Mouse (Mus musculus): Measurements from ENCODE around the gene Stab1.

Stab1 gene

DNA sequence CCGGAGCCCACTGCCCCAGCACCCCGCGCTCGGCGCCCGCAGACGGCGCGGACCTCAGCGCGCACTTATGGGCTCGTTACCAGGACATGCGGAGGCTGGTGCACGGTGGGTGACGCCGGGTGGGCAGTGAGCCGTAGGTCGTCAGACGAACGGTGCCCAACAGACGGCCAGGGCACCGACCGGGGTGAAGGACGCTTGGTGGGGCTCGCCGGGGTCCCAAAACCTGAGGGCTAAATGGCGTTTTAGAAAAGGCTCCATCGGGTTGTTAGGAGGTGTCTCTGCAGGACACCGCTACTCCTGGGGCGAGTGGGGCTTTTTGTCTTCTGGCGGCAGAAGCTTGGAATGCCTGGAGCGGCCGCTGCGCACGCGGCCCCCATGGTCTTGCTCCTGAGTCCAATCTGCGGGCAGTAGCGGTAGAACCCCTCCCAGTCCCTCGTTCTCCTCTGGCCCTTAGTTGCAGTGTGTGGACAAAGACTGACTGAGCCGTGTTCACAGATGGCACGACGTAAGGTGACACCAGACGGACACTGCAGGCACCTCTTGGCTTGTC lies 37.1 kb downstream of the Stab1 start:
- no peak for DNase-seq (ENCODE audit: low read depth, low spot score)

DNA sequence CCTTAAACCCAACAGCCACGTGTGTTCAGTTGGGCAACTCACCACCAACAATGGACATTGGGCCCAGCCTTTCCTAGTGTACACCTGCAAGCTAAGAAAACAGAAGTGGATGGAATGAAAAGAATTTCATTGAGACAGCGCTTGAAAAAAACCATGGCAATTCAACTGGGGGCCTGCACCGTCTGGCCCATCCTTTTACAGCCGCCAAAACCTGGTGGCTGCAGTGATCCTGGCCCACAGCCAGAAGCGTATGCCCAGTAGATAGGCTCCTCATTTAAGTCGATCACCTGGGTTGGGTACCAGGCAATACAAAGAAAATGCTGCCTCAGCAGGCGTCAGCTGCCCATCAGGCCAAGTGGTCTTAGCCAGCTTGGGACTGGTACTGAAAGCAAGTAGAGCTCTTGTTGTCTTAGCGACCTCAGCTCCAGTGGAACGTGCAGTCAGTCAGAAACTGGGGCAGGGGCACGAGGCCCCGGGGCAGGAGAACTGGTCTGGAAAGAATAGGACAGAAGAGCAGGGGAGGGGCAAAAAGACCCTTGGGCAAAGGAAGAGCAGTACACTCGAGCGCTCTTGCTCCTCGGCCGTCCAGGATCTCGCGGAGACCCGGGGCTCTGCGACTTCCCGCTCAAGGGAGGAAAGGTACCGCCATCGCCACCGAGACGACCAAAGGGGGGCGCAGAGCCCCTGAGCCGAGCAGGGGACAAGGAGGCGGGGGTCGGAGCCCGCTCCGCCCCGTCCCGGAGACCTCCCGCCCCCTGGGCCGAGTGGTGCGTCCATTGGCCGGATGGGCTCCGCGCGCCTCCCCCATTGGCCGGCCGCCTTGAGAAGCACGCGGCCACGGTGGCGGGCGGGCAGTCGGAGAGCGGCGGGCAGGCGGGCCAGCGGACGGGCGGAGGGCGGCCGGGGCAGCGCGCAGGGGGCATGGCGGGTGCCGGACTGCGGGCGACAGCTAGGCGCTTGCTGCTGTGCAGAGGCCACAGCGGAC lies 37.9 kb downstream of the Stab1 start, which contains the start of gene Nt5dc2:
Gene Nt5dc2 (plus strand): TSS at position 818 of the 985 bp plus-strand sequence.
- DNase-seq (ENCODE audit: low read depth, low spot score): no peak

DNA sequence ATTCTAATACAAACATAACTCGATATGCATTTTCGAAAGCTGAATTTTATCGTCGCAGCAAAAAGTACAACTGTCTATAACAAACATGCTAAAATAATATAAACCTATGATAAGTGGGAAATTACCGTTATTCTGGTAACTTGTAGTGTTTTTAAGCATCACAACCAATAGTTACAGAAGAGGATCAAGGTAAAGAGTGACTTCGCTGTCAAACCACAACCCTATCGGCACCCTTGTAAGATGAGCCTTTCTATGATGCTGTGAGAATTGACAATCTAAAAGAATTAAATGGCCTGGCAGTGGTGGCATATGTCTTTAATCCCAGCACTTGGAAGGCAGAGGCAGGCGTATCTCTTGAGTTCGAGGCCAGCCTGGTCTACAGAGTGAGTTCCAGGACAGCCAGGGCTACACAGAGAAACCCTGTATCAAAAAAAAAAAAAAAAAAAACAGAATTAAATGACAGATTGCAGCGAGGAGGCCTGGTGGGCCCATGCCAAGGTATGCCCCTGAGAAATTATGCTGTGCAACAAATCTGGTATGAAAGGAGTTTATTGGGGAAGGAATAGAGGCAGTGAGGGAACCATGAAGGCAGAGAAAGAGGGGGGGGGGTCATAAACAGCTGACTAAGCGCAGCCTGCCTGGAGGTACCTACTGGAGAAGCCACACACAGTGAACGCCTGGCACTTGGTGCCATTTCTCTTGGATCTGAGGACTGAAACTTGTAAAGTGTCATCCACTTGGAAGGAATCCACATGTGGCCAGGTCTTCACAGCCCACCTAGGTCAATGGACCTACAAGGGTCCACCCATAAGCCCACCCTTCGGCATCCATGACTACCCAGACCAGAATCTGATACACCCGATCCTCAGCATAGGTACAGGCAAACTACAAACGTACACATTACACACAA lies 38.9 kb downstream of the Stab1 start:
- no peak for DNase-seq (ENCODE audit: low read depth, low spot score)

DNA sequence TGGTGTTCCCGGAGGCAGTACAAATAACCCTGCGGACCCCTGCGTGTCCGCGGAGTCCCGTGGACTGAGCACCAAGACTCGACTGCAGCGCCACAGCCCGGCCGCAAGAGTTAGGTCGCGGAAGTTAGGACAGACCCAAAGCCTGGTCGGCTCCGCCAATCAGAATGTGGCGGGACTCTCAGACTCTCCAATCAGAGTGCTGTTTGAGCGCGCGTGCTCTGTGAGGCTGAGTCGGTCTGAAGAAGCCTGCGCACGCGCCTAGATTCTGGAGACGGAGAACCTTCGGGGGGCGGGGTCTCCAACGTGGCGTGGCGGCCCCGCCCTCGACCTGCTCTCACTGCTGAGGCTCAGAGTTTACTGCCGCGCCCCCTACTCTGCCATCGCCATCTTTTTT lies 39.6 kb downstream of the Stab1 start, which contains the start of gene Smim4:
Gene Smim4 (minus strand): TSS at position 131 of the 394 bp plus-strand sequence.
- peak; percentile 84 for DNase-seq (ENCODE audit: low read depth, low spot score)

DNA sequence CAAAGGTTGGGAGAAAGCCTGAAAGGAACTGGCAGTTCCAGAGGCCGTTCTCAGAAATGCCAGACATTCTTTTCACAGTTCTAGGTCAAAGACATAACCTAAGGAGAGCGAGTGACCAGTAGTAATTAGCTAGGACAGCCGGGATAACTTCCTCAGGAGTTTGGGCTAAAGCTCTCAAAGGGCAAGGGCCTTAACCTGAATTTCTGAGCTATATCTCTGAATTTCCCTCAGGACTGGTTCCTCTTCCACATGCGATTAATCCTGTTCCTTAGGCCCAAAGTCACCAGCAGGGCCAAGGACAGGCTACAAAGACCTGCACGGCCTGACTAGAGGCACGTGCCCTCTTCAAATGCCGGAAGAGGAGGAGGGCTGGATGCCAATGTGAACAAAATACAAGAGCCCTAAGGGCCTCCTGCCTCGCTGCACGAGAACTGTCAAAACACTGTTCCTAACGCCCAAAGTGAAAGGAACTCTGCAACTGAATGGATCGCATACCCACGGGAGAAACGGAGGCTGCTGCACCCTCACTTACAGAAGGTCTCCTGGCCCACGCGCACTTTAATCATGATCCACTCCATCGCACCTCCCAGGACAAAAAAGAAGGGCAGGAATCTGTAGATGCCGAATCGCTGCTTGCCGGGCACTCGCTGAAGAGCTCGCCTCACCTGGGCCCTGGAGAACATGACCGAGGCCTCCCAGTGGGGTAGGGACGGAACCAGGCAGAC lies 40.2 kb downstream of the Stab1 start:
- DNase-seq (ENCODE audit: low read depth, low spot score): no peak

DNA sequence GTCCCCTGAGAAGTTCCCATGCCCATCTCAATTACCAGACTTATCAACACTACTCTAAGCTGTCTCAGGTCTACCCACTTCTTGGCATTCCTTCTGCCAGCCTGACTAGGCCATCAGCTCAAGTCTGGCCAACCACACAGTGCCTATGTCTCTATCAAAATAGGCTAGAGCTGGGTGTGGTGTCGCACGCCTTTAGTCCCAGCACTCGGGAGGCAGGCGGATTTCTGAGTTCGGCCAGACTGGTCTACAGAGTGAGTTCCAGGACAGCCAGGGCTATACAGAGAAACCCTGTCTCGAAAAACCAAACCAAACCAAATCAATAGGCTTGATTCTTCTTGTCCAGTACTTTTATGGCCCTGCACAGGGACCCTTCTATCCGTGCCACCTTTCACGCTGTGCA lies 41.6 kb downstream of the Stab1 start:
- no peak for DNase-seq (ENCODE audit: low read depth, low spot score)

DNA sequence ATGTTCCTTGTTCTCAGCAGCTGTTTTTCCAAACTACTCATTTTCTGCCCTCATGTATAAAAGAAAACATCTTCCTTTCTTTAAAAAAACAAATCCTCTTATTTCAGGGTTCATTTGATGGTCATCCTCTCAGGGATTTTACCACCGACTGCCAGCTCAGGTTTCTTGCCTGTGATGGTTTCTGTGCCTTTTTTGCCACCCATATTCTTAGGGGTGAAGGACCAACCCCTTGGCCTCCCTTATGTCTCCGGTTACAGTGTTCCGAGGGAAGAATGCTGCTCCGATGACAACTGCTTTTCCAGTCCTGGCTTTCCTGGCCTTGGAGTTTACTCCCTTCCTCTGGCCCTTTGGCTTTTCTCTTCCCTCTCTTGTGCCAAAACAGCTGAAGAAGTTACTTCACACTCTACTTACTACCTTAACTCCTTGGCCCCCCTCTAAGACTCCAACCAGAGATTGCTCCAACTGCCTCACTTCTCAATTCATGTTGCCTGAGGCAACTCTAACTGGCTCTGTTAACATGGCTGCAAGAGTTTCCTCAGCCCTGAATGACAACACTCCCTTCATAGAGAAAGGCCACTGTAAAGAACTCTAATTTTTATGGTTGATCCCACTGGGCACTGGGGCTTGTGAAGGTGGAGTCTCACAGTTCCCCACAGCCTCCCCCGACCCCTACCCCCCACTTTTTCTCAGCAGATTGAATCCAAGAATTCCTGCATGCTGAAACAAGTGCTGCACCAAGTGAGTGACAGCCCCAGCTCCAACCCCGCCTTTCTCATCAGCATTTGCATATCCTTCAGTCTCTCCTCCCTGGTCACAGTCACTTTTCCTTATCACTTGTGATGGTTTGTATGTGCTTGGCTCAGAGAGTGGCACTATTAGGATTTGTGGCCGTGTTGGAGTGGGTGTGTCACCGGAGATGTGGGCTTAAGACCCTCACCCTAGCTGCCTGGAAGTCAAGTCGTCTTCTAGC lies 43.0 kb downstream of the Stab1 start:
- no peak for DNase-seq (ENCODE audit: low read depth, low spot score)

DNA sequence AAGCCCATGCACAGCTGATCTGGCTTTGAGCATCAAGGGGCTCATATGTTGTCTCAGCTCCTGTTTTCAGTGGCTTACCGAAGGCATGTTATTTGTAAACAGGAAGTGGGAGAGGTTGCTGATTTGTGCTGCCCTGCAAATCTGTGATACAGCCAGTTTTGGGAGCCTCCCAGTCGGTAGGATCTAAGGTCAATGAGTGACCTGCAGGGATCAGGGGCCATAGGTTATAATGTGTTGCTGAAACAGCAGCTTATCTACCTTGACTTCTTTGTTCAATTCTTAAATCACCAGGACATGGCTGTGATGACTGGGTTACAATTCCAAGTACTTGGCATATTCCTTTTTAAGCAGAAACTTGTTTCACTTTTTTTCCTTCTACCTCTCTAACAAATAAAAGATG lies 52.9 kb downstream of the Stab1 start:
- no peak for DNase-seq (ENCODE audit: low read depth, low spot score)

DNA sequence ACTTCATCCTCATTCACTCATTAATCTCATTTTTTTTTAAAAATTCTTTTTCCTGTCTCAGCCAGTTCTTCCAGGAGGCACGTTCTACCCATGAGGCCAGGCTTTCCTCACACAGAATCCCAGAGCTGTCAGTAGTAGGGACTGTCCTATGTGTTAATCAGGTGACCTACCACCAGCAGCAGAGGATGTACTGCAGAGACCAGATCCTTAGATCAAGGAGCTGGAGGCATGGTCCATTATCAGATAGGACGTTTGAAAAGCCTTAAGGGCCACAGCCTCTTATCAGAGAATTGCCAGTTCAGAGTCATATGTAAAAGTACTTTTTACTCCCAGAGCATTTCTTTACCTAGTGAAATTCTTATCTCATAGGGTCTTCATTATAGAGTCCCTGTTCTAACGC lies 54.4 kb downstream of the Stab1 start:
- DNase-seq (ENCODE audit: low read depth, low spot score): no peak

DNA sequence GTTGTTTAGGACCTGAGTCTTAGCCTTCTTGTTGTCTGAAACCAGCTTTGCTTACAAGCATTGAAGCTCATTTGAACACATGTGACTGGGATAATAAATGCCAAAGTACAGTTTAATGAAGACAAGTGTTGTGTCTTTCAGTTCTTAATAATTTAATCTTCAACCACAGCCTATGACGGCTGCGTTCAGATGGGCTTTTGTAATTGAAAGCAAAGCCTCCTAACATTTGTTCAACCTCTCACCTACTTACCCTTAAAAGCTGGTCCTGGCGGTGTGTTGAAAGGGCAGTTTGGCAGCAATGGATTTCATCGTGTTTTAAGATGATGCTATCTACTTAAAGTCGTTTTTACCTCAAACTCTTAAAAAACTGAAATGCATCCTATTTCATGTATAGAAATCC lies 56.3 kb downstream of the Stab1 start:
- DNase-seq (ENCODE audit: low read depth, low spot score): no peak

DNA sequence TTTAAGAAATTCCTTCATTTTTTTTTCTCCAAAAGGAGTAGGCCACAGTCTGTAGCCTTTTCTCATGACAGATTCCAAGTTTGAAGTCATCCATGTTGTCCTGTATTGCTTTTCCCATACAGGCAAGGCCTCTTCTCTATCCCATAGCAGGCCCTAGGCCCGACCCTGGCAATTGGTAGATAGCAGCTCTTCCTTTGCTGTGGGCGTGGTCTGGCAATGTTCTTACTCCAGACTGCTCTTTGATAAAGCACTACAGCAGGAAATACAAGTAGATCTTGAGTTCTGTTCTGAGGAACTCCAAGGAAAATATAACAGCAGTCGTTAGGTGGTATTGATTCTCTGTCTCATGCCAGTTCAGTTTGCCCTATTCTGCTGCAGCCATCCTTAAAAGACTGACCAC lies 57.8 kb downstream of the Stab1 start:
- no peak for DNase-seq (ENCODE audit: low read depth, low spot score)

DNA sequence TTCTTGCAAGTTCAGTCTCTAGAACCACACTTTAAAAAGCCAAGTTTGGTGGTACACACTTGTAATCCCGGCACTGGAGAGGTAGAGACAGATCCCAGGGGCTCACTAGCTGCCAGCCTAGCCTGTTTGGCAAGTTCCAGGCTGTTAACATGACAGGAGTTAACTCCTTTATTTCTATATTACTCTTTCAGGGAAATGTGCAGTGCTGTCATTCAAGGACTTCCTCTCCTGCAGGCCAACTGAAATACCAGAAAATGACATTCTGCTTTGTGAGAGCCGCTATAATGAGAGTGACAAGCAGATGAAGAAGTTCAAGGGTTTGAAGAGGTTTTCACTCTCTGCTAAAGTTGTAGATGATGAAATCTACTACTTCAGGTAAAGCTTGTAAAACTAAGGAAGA lies 63.3 kb downstream of the Stab1 start:
- DNase-seq (ENCODE audit: low read depth, low spot score): no peak

DNA sequence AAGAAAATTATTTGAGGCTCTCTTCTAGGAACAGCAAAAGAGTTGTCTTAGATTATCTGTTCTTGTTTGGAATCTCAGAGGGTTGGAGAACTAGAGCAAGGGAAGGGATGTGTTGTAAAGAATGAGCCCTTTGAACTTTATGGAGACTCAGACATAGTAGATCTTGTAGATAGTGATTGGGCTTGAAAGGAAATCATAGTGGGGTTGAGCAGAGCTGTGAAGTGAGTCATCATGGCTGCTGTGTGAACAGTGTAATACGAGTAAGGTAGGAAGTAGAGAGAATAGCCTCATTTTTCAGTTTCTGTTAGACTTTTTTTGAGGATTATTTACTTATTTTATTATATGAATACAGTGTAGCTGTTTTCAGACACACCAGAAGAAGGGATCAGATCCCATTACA lies 78.5 kb downstream of the Stab1 start:
- DNase-seq (ENCODE audit: low read depth, low spot score): no peak

Data from retina, adult 2 months (tissue).